In the genomic region with DNA sequence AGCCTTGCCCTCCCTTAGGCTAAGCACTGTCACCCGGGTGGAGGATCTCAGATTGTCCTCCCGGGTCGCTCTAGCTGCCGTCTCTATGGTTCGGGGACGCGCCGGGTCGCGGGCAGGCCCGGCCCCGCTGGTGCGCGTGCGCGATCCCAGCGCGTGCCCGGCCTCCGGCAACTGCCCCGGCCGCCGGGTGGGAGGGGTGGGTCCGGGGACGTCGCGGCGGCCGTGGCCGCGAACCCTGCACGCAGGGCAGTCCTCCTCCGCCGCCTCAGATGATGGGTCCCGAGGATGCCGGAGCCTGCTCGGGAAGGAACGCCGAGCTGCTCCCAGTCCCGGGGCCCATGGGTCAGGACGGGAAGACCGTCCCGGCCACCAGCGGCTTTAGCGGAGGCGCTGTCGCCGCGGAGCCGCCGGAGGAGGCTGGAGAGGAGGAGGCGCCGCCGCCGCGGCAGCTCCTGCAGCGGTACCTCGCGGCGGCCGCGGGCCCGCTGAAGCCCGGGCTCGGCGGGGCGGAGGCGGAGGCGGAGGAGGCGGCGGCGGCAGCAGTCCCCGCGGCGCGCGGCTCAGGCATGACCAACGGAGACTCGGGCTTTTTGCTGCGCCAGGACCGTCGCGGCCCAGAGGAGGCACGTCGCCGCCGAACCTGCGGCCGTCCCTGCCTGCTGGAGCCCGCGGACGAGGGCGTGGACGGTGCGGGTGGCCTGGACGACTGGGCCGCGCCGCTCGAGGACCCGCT, we compare ENCODE assay signal across 7 mouse cellular contexts. TPM values are rescaled to one million over a fixed set of nuclear protein-coding genes. Genes with fewer than 3 reads are reported as not detected.
A peak's percentile ranks its signal among the peaks of the same experiment; 100 is the strongest.
DNase-seq lines count a peak whose midpoint lies in the region; ATAC-seq lines count a peak whose summit lies in the region.

A gene (plus strand): TSS at position 142 of the 733 bp plus-strand sequence.

- peak; percentile 92 for ATAC-seq in embryonic facial prominence, embryonic 11.5 days (replicated peaks; ENCODE audit: insufficient number of reproducible peaks, low FRiP score, low TSS enrichment, low read depth)
- ATAC-seq in limb, embryonic 11.5 days (ENCODE audit: insufficient number of reproducible peaks, low FRiP score, low TSS enrichment, low read depth) = peak; percentile 85
- peak; percentile 90 for ATAC-seq in midbrain, embryonic 14.5 days (ENCODE audit: low FRiP score, low TSS enrichment)

- no peaks in the 10 kb centered on the region; the same call in 1 of the 2 replicates for H3K36me3 ChIP-seq in embryonic facial prominence, embryonic 11.5 days (replicated peaks; ENCODE audit: control insufficient read depth, insufficient read depth, low read depth, low read length)
- no peaks in the 10 kb centered on the region for H3K36me3 ChIP-seq in limb, embryonic 11.5 days (ENCODE audit: control insufficient read depth, insufficient read depth, low read length)
- H3K36me3 ChIP-seq in midbrain, embryonic 14.5 days (ENCODE audit: control insufficient read depth, insufficient read depth, low read length) = no peaks in the 10 kb centered on the region

- H3K9me3 ChIP-seq in embryonic facial prominence, embryonic 11.5 days (replicated peaks; ENCODE audit: control insufficient read depth, low read length) = no peaks in the 10 kb centered on the region
- H3K9me3 ChIP-seq in limb, embryonic 11.5 days (ENCODE audit: control insufficient read depth, low read length) = no peaks in the 10 kb centered on the region
- no peaks in the 10 kb centered on the region for H3K9me3 ChIP-seq in midbrain, embryonic 14.5 days (ENCODE audit: control insufficient read depth, low read length)

- peak within 1 kb of the TSS; percentile 83 for H3K4me3 ChIP-seq in embryonic facial prominence, embryonic 11.5 days (ENCODE audit: low read depth, low read length)
- peak within 1 kb of the TSS; percentile 73 for H3K4me3 ChIP-seq in limb, embryonic 11.5 days (ENCODE audit: low read depth, low read length)
- H3K4me3 ChIP-seq in midbrain, embryonic 14.5 days (replicated peaks; ENCODE audit: low read depth, low read length) = peak within 1 kb of the TSS; percentile 81

- H3K9ac ChIP-seq in embryonic facial prominence, embryonic 11.5 days (replicated peaks; ENCODE audit: low read length) = peak within 1 kb of the TSS; percentile 80
- peak within 1 kb of the TSS; percentile 67 for H3K9ac ChIP-seq in limb, embryonic 11.5 days (ENCODE audit: low read length)
- peak within 1 kb of the TSS; percentile 89 for H3K9ac ChIP-seq in midbrain, embryonic 14.5 days (replicated peaks; ENCODE audit: low read length)

- H3K27me3 ChIP-seq in embryonic facial prominence, embryonic 11.5 days (ENCODE audit: control insufficient read depth, insufficient read depth, low read length) = no peaks in the 10 kb centered on the region
- no peaks in the 10 kb centered on the region for H3K27me3 ChIP-seq in limb, embryonic 11.5 days (ENCODE audit: control insufficient read depth, insufficient read depth, low read length)
- no peaks in the 10 kb centered on the region for H3K27me3 ChIP-seq in midbrain, embryonic 14.5 days (ENCODE audit: control insufficient read depth, insufficient read depth, low read length)

- H3K4me2 ChIP-seq in embryonic facial prominence, embryonic 11.5 days (ENCODE audit: low read depth, low read length) = peak within 1 kb of the TSS; percentile 41
- peak within 1 kb of the TSS; percentile 60 for H3K4me2 ChIP-seq in limb, embryonic 11.5 days (ENCODE audit: low read depth, severe bottlenecking)
- peak within 1 kb of the TSS; percentile 55 for H3K4me2 ChIP-seq in midbrain, embryonic 14.5 days (ENCODE audit: low read length)

- DNase-seq in adrenal gland, postnatal 14 days = peak; percentile 97
- DNase-seq in embryonic facial prominence, embryonic 11.5 days (ENCODE audit: low spot score) = peak; percentile 91
- peak; percentile 99 for DNase-seq in heart, adult 11 months
- DNase-seq in kidney, adult 18-20 months = peak; percentile 91
- DNase-seq in limb, embryonic 11.5 days (ENCODE audit: low spot score) = peak; percentile 92
- peak; percentile 95 for DNase-seq in midbrain, embryonic 14.5 days
- DNase-seq in spleen, adult 18-20 months = peak; percentile 83 to 92

- peak within 1 kb of the TSS; percentile 66 for H3K27ac ChIP-seq in embryonic facial prominence, embryonic 11.5 days (replicated peaks; ENCODE audit: low read depth, low read length)
- 0 out of 2 replicates have a peak within 1 kb of the TSS, but pooled peaks have one; percentile 30 for H3K27ac ChIP-seq in limb, embryonic 11.5 days (replicated peaks; ENCODE audit: low read depth, low read length)
- H3K27ac ChIP-seq in midbrain, embryonic 14.5 days (replicated peaks; ENCODE audit: low read depth, low read length) = peak within 1 kb of the TSS; percentile 94

- under 1% methylated on average over 52 of the region's 101 CpGs for WGBS in embryonic facial prominence, embryonic 11.5 days
- under 1% methylated on average over 69 of the region's 101 CpGs for WGBS in limb, embryonic 11.5 days
- under 1% methylated on average over 92 of the region's 101 CpGs for WGBS in midbrain, embryonic 14.5 days

- H3K4me1 ChIP-seq in embryonic facial prominence, embryonic 11.5 days (ENCODE audit: control insufficient read depth, insufficient read depth, low read length) = no peaks in the 10 kb centered on the region
- H3K4me1 ChIP-seq in limb, embryonic 11.5 days (ENCODE audit: control insufficient read depth, insufficient read depth, low read length) = no peaks in the 10 kb centered on the region
- H3K4me1 ChIP-seq in midbrain, embryonic 14.5 days (ENCODE audit: control insufficient read depth, insufficient read depth, low read length) = peaks cover 13% of the 10 kb centered on the region

RNA-seq across cellular contexts. Expression of the gene that starts here (rescaled TPM):
- total RNA-seq in adrenal gland, postnatal 14 days (2021) = 9.2 and 10.3 TPM in 2 replicates
- polyA plus RNA-seq in embryonic facial prominence, embryonic 11.5 days (2014; fragmentation: Nextera tagmentation; extraction: Ambion mirVana) = 2.4 and 3.3 TPM in 2 replicates
- 1.8 and 1.9 TPM in 2 replicates for polyA plus RNA-seq in limb, embryonic 11.5 days (2014; fragmentation: Nextera tagmentation; extraction: Ambion mirVana)
- 8.4 and 8.5 TPM in 2 replicates for polyA plus RNA-seq in midbrain, embryonic 14.5 days (2014; fragmentation: Nextera tagmentation; extraction: Ambion mirVana)

Comparison
In these comparisons a context has a peak if more than half of its experiments do, and no peak if none do; other contexts are left out.
1. Peak in every context shown above with its lines: DNase-seq, ATAC-seq, H3K4me3 ChIP-seq and H3K27ac ChIP-seq.
2. H3K27ac ChIP-seq: peak in every context shown above with its lines; median percentile 94 in midbrain, embryonic 14.5 days; 66 in embryonic facial prominence, embryonic 11.5 days; 30 in limb, embryonic 11.5 days.